Mouse (Mus musculus) midbrain, embryonic 11.5 days (tissue): ENCODE measurements around the gene Nsl1. TPM values are rescaled to one million over a fixed set of nuclear protein-coding genes. Genes with fewer than 3 reads are reported as not detected.

Source experiments
- ATAC-seq: fragments of 200-750 bp; cut with Nextera tagmentation; 2 replicates; pipeline ENCODE4 v1.8.0; 2017; ENCODE audit warnings: moderate TSS enrichment, moderate library complexity; ENCODE audit not compliant: low FRiP score
- DNase-seq: peaks from one replicate; pipeline ENCODE4 v3.0.0; 2015; ENCODE audit warnings: low spot score; ENCODE audit errors: missing footprints
- H3K27ac ChIP-seq: fragments of 300-500 bp; sonication (generic); 2 replicates; pipeline ENCODE4 v1.5.1; 2014; ENCODE audit warnings: low read depth, low read length
- H3K27me3 ChIP-seq: fragments of 300-500 bp; sonication (generic); 2 replicates; pipeline ENCODE4 v1.6.1; 2014; ENCODE audit warnings: mild to moderate bottlenecking, low read length, moderate library complexity, mixed read lengths; ENCODE audit not compliant: control insufficient read depth, insufficient read depth
- H3K36me3 ChIP-seq: fragments of 300-500 bp; sonication (generic); 2 replicates; pipeline ENCODE4 v1.6.1; 2014; ENCODE audit warnings: mild to moderate bottlenecking, low read length, moderate library complexity, mixed read lengths; ENCODE audit not compliant: control insufficient read depth, insufficient read depth
- H3K4me1 ChIP-seq: fragments of 300-500 bp; sonication (generic); 2 replicates; pipeline ENCODE4 v1.6.1; 2014; ENCODE audit warnings: low read length; ENCODE audit not compliant: control insufficient read depth, insufficient read depth
- H3K4me2 ChIP-seq: fragments of 300-500 bp; sonication (generic); 2 replicates; pipeline ENCODE4 v1.6.1; 2014; ENCODE audit warnings: mild to moderate bottlenecking, moderate library complexity
- H3K4me3 ChIP-seq: fragments of 300-500 bp; sonication (generic); 2 replicates; pipeline ENCODE4 v1.5.1; 2014; ENCODE audit warnings: low read depth, low read length
- H3K9ac ChIP-seq: fragments of 300-500 bp; sonication (generic); 2 replicates; pipeline ENCODE4 v1.6.1; 2014; ENCODE audit warnings: low read length
- H3K9me3 ChIP-seq: fragments of 300-500 bp; sonication (generic); 2 replicates; pipeline ENCODE4 v1.6.1; 2016; ENCODE audit warnings: low read length; ENCODE audit not compliant: control insufficient read depth
- WGBS: fragments of 180-500 bp; shearing (Covaris S2); extraction: QIAGEN DNeasy Blood & Tissue Kit; methylation state at CpG from one replicate; pipeline ENCODE4 v1.1.7; 2014; 5-methylcytosine and 5-hydroxymethylcytosine counted together
- polyA plus RNA-seq: library from polyadenylated mRNA; unstranded; fragments of >200 nt; fragmentation: Nextera tagmentation; extraction: Ambion mirVana; gene quantifications from 2 replicates; pipeline ENCODE4 v1.2.1, GENCODE M21; 2014

Gene Nsl1
- polyA plus RNA-seq, 1 experiment from 2014 or later: 22.8 TPM

DNA sequence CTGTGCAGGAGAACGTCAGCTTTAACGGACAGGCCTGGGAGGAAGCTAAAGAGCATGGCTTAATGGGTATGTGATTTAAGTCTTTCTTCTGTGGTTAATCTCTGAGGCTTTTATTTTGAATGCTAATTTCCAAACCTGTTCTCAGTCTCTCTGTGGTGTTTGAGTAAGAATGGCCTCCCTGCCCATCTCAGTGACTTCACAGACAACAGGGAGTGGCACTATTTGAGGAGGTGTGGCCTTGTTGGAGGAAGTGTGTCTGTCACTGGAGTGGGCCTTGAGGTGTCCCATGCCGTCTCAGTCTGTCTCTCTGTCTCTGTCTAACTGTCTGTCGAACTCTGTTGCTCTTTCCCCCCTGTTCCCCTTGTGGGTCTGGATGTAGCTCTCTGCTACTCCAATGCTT is 2.4 kb downstream of the Nsl1 start:
- H3K4me2 ChIP-seq: no peak overlapping the region
- H3K9me3 ChIP-seq: no peaks in the 10 kb centered on the region
- peaks cover 9% of the 10 kb centered on the region for H3K4me1 ChIP-seq
- H3K27ac ChIP-seq: no peak overlapping the region
- no peak for DNase-seq
- ATAC-seq: no peak
- H3K27me3 ChIP-seq: no peaks in the 10 kb centered on the region
- no peak overlapping the region for H3K4me3 ChIP-seq
- 80% methylated on average over 4 of the region's 4 CpGs for WGBS
- H3K36me3 ChIP-seq: peaks cover 15% of the 10 kb centered on the region
- no peak overlapping the region for H3K9ac ChIP-seq

DNA sequence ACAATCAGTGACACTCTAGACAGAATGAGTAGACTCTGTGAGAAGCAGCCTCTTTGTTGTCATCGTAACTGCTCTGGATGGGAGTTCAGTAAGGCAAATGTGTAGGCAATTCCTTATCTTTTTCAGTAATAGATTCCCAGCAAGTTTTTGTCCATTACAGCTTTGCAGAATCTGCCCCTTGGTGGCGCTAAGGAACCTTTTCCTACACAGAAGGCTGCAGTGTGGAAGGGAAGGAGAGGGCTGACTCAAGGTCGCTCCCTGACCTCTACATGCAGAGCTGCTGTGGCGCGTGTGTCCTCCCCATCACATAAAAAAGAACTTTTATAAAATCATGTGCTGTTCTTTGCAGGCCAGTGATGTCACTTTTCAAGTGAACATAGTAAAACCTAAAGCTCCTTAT is 5.6 kb downstream of the Nsl1 start:
- DNase-seq (peak; percentile 83), ATAC-seq (no peak)
- Histone ChIP-seq H3K27me3 (no peaks in the 10 kb centered on the region), H3K27ac (no peak overlapping the region), H3K36me3 (peaks cover 24% of the 10 kb centered on the region), H3K9me3 (no peaks in the 10 kb centered on the region), H3K4me1 (peaks cover 7% of the 10 kb centered on the region), H3K4me2 (no peak overlapping the region), H3K4me3 (no peak overlapping the region), H3K9ac (no peak overlapping the region)
- 77% methylated on average over 5 of the region's 5 CpGs for WGBS

DNA sequence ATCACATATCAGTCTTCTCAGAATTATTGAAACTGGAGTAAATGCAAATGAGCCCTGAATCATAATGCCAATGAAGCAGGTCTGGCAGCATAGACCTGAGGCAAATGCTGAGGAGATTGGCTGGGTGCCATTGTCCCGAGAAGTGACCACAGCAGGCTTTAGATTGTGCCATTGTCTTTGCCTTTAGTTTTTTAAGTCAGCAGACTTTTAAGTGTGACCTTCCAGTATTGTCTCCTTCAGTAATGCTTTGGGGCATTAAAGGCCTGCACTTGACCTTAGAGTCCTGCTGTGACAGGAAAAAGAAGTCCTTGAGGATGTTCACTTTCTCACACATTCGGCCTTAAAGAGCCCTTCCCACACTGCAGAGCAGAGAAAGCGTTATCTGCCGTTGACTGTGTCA is 7.4 kb downstream of the Nsl1 start:
- no peaks in the 10 kb centered on the region for H3K27me3 ChIP-seq
- no peak overlapping the region for H3K27ac ChIP-seq
- no peaks in the 10 kb centered on the region for H3K4me1 ChIP-seq
- peaks cover 21% of the 10 kb centered on the region for H3K36me3 ChIP-seq
- DNase-seq: no peak
- no peak overlapping the region for H3K4me2 ChIP-seq
- no peak overlapping the region for H3K4me3 ChIP-seq
- ATAC-seq: no peak
- WGBS: 91% methylated on average over 4 of the region's 4 CpGs
- no peaks in the 10 kb centered on the region for H3K9me3 ChIP-seq
- H3K9ac ChIP-seq: no peak overlapping the region

DNA sequence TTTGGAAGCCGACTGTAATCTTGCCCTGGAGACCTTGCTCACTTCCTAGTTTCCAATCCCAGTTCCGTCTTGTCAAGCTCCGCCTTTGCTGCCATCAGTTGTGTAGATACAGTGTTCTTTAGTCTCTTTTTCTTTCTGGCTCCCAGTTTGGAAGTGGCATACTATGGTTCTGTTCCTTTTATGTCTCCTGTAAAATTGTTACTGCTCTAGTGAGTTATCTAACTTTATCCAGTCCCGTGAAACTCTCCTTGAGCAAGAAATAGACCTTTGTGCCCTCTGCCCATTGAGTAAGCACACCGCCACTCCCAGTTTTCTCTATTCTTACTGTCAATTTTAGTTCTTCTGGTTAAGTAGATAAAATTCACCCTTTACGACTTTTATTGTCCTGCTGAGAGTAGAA is 8.8 kb downstream of the Nsl1 start:
- ATAC-seq (no peak), DNase-seq (no peak)
- WGBS: 91% methylated on average over 6 of the region's 6 CpGs
- Histone ChIP-seq H3K27ac (no peak overlapping the region), H3K4me2 (no peak overlapping the region), H3K27me3 (no peaks in the 10 kb centered on the region), H3K4me1 (no peaks in the 10 kb centered on the region), H3K36me3 (peaks cover 15% of the 10 kb centered on the region), H3K4me3 (no peak overlapping the region), H3K9me3 (no peaks in the 10 kb centered on the region), H3K9ac (no peak overlapping the region)

GRCm38 (mm10) chr1:191072329-191072913 is 9.6 kb downstream of the Nsl1 start:
- no peak for DNase-seq
- Histone ChIP-seq H3K9me3 (no peaks in the 10 kb centered on the region), H3K27me3 (no peaks in the 10 kb centered on the region), H3K27ac (no peak overlapping the region), H3K4me3 (no peak overlapping the region), H3K36me3 (peaks cover 18% of the 10 kb centered on the region), H3K9ac (no peak overlapping the region), H3K4me2 (no peak overlapping the region), H3K4me1 (no peaks in the 10 kb centered on the region)
- WGBS: 97% methylated on average over 16 of the region's 16 CpGs
- no peak for ATAC-seq

- Histone ChIP-seq H3K36me3 (peaks cover 18% of the 10 kb centered on the region), H3K4me2 (no peak overlapping the region), H3K4me1 (no peaks in the 10 kb centered on the region), H3K4me3 (no peak overlapping the region), H3K27me3 (no peaks in the 10 kb centered on the region), H3K9me3 (no peaks in the 10 kb centered on the region), H3K9ac (no peak overlapping the region), H3K27ac (no peak overlapping the region)
- ATAC-seq (no peak), DNase-seq (no peak)
- 91% methylated on average over 6 of the region's 6 CpGs for WGBS
Observed at GRCm38 (mm10) chr1:191073001-191073400, 10.2 kb downstream of the Nsl1 start.

DNA sequence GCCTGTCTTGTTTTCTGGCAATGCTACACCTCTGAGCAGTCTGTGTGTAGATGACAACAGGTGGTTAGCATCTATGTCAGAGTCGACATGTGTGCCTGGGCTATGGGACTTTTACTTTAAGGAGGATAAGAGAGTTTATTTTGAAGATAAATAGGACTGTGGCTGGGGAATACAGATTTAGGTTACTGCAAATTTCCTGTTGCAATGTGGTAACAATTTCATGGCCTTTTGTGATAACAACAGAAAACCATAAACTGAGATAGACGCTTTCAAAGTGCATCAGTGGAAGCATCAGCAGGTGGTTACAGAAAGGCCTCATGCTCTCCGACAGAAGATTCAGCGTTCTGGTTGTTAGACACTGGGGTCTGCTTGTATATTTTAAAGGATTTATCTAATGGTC is 10.7 kb downstream of the Nsl1 start:
- no peak for DNase-seq
- Histone ChIP-seq H3K9ac (no peak overlapping the region), H3K4me3 (no peak overlapping the region), H3K9me3 (no peaks in the 10 kb centered on the region), H3K27me3 (no peaks in the 10 kb centered on the region), H3K36me3 (peaks cover 19% of the 10 kb centered on the region), H3K4me2 (no peak overlapping the region), H3K4me1 (no peaks in the 10 kb centered on the region), H3K27ac (no peak overlapping the region)
- ATAC-seq: no peak
- WGBS: 92% methylated on average over 4 of the region's 4 CpGs

GRCm38 (mm10) chr1:191075199-191075883 is 12.5 kb downstream of the Nsl1 start:
- no peak overlapping the region for H3K4me2 ChIP-seq
- no peaks in the 10 kb centered on the region for H3K4me1 ChIP-seq
- ATAC-seq (no peak), DNase-seq (peak; percentile 91)
- H3K27ac ChIP-seq: no peak overlapping the region
- no peak overlapping the region for H3K9ac ChIP-seq
- H3K4me3 ChIP-seq: no peak overlapping the region
- peaks cover 16% of the 10 kb centered on the region for H3K36me3 ChIP-seq
- no peaks in the 10 kb centered on the region for H3K27me3 ChIP-seq
- no peaks in the 10 kb centered on the region for H3K9me3 ChIP-seq
- 71% methylated on average over 10 of the region's 10 CpGs for WGBS

DNA sequence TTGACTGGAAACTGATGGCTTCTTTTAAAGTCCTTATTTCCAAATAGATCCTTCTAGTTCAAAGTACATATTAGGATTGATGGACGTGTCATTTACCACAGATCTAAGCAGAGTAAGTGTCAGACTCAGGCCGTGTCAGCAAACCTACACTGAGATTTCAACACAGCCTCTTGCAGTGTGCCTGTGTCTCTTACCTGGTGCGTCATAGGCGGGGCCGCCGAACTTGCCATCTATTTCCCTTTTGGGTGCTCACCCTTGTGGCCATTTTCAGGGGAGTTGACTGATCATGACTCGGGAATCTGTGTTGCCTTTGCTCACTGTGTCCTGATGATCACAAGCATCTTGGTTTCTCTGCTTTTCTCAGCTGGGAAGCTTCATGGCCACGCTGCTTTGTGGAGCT is 20.4 kb downstream of the Nsl1 start:
- 95% methylated on average over 8 of the region's 8 CpGs for WGBS
- Histone ChIP-seq H3K4me2 (no peak overlapping the region), H3K27me3 (no peaks in the 10 kb centered on the region), H3K27ac (no peak overlapping the region), H3K4me3 (no peak overlapping the region), H3K4me1 (no peaks in the 10 kb centered on the region), H3K9me3 (no peaks in the 10 kb centered on the region), H3K9ac (no peak overlapping the region), H3K36me3 (peaks cover 25% of the 10 kb centered on the region; the same call in 1 of the 2 replicates)
- ATAC-seq (no peak), DNase-seq (no peak)
